ENCODE assay signal across 8 mouse cellular contexts in genomic region chr1:121332485-121332884, GRCm38 (mm10). TPM values are rescaled to one million over a fixed set of nuclear protein-coding genes. Genes with fewer than 3 reads are reported as not detected.
DNase-seq lines count a peak whose midpoint lies in the region; ATAC-seq and TF ChIP-seq lines count a peak whose summit lies in the region.

Insig2 (minus strand) TSS chr1:121332589.

- peaks cover 3% of the 10 kb centered on the region; the same call in 1 of the 2 replicates for H3K4me1 ChIP-seq in spleen, adult 2 months (ENCODE audit: control insufficient read depth, insufficient read depth, insufficient read length)
- no peaks in the 10 kb centered on the region for H3K4me1 ChIP-seq in embryonic facial prominence, embryonic 15.5 days
- H3K4me1 ChIP-seq in heart, postnatal 0 days (ENCODE audit: control insufficient read depth, insufficient read depth) = peaks cover 11% of the 10 kb centered on the region
- H3K4me1 ChIP-seq in stomach, embryonic 16.5 days (ENCODE audit: control insufficient read depth, insufficient read depth, low read length) = peaks cover 8% of the 10 kb centered on the region

- intact Hi-C loops in left cerebral cortex, postnatal 4 days (cut with DNase I) = no loop called here

- no peaks in the 10 kb centered on the region for H3K27me3 ChIP-seq in spleen, adult 2 months (ENCODE audit: control insufficient read depth, insufficient read depth, low read length)
- no peaks in the 10 kb centered on the region for H3K27me3 ChIP-seq in embryonic facial prominence, embryonic 15.5 days
- no peaks in the 10 kb centered on the region for H3K27me3 ChIP-seq in heart, postnatal 0 days (ENCODE audit: control insufficient read depth, insufficient read depth, low read length)
- no peaks in the 10 kb centered on the region for H3K27me3 ChIP-seq in stomach, embryonic 16.5 days (ENCODE audit: control insufficient read depth, insufficient read depth, low read length)

- no peak for TF ChIP-seq EP300 in heart, postnatal 0 days (IDR thresholded peaks at IDR 0.05; ENCODE audit: low read depth)

- no peak for TF ChIP-seq POLR2A in spleen, adult 2 months (IDR thresholded peaks at IDR 0.05; ENCODE audit: low read depth, low read length)

- no peaks in the 10 kb centered on the region for H3K9me3 ChIP-seq in embryonic facial prominence, embryonic 15.5 days (replicated peaks)
- H3K9me3 ChIP-seq in heart, postnatal 0 days (replicated peaks; ENCODE audit: control insufficient read depth, low read length) = no peaks in the 10 kb centered on the region
- H3K9me3 ChIP-seq in stomach, embryonic 16.5 days (replicated peaks; ENCODE audit: control insufficient read depth, low read length) = no peaks in the 10 kb centered on the region

- no peak within 1 kb of the TSS for H3K27ac ChIP-seq in spleen, adult 2 months (ENCODE audit: insufficient read depth, low read length)
- H3K27ac ChIP-seq in embryonic facial prominence, embryonic 15.5 days (replicated peaks) = no peak within 1 kb of the TSS
- no peak within 1 kb of the TSS for H3K27ac ChIP-seq in heart, postnatal 0 days (ENCODE audit: low read depth)
- no peak within 1 kb of the TSS for H3K27ac ChIP-seq in stomach, embryonic 16.5 days (ENCODE audit: low read length)

- no peaks in the 10 kb centered on the region for H3K36me3 ChIP-seq in spleen, adult 2 months (ENCODE audit: control insufficient read depth, insufficient read depth, low read length)
- no peaks in the 10 kb centered on the region for H3K36me3 ChIP-seq in embryonic facial prominence, embryonic 15.5 days
- H3K36me3 ChIP-seq in heart, postnatal 0 days (replicated peaks; ENCODE audit: control insufficient read depth, insufficient read depth, low read length) = no peaks in the 10 kb centered on the region
- no peaks in the 10 kb centered on the region for H3K36me3 ChIP-seq in stomach, embryonic 16.5 days (ENCODE audit: control insufficient read depth, insufficient read depth, low read length)

- no peak for ATAC-seq in embryonic facial prominence, embryonic 15.5 days (ENCODE audit: insufficient number of reproducible peaks, low FRiP score, low TSS enrichment, low read depth)
- no peak for ATAC-seq in heart, postnatal 0 days (ENCODE audit: insufficient read depth, low read depth)
- ATAC-seq in stomach, embryonic 16.5 days (ENCODE audit: insufficient read depth, low FRiP score) = no peak

- 89% methylated on average over 1 of the region's 1 CpGs for WGBS in spleen, adult 2 months
- 92% methylated on average over 1 of the region's 1 CpGs for WGBS in embryonic facial prominence, embryonic 15.5 days
- WGBS in heart, postnatal 0 days = 74% methylated on average over 1 of the region's 1 CpGs
- WGBS in stomach, embryonic 16.5 days = 77% methylated on average over 1 of the region's 1 CpGs

- no peak within 1 kb of the TSS for H3K9ac ChIP-seq in embryonic facial prominence, embryonic 15.5 days
- H3K9ac ChIP-seq in heart, postnatal 0 days (replicated peaks; ENCODE audit: low read depth, low read length) = no peak within 1 kb of the TSS
- no peak within 1 kb of the TSS for H3K9ac ChIP-seq in stomach, embryonic 16.5 days (ENCODE audit: low read length)

- TF ChIP-seq CTCF in spleen, adult 2 months (IDR thresholded peaks at IDR 0.05; ENCODE audit: extremely low read depth, insufficient read depth, insufficient read length, insufficient replicate concordance) = no peak
- no peak for TF ChIP-seq CTCF in heart, postnatal 0 days (IDR thresholded peaks at IDR 0.05; ENCODE audit: low read depth)

- H3K4me2 ChIP-seq in embryonic facial prominence, embryonic 15.5 days (replicated peaks) = no peak within 1 kb of the TSS
- H3K4me2 ChIP-seq in heart, postnatal 0 days (ENCODE audit: low read depth, low read length) = no peak within 1 kb of the TSS
- no peak within 1 kb of the TSS for H3K4me2 ChIP-seq in stomach, embryonic 16.5 days (ENCODE audit: low read depth, low read length)

- DNase-seq in spleen, adult 2 months (ENCODE audit: low read depth in 1 of 2, low spot score in 2 of 2) = no peak
- DNase-seq in spleen, postnatal 36 days (ENCODE audit: low spot score in 2 of 2) = no peak
- no peak for DNase-seq in heart, postnatal 0 days (ENCODE audit: low spot score)
- no peak for DNase-seq in left cerebral cortex, postnatal 4 days
- DNase-seq in urinary bladder, postnatal 36 days (ENCODE audit: low spot score in 2 of 2) = no peak
- no peak for DNase-seq in embryo, embryonic 9.5 days (ENCODE audit: extremely low spot score)

- H3K4me3 ChIP-seq in spleen, adult 2 months (ENCODE audit: extremely low read depth, insufficient read depth, insufficient read length) = no peak within 1 kb of the TSS; the same call in 1 of the 2 replicates
- H3K4me3 ChIP-seq in embryonic facial prominence, embryonic 15.5 days (replicated peaks) = no peak within 1 kb of the TSS
- H3K4me3 ChIP-seq in heart, postnatal 0 days (ENCODE audit: low read depth, low read length) = no peak within 1 kb of the TSS
- H3K4me3 ChIP-seq in stomach, embryonic 16.5 days (replicated peaks; ENCODE audit: low read length) = no peak within 1 kb of the TSS

RNA-seq across cellular contexts. Expression of gene Insig2, which starts in this region (rescaled TPM):
- polyA plus RNA-seq in spleen, adult 2 months (2012; rRNA removed) = 9.6 and 11.2 TPM in 2 replicates
- polyA plus RNA-seq in embryonic facial prominence, embryonic 15.5 days (2015; fragmentation: Nextera tagmentation; extraction: Ambion mirVana) = 44.9 and 47.4 TPM in 2 replicates
- 38.6 and 39.7 TPM in 2 replicates for total RNA-seq in heart, postnatal 0 days (2014; rRNA removed; ENCODE audit: low replicate concordance)
- polyA plus RNA-seq in heart, postnatal 0 days (2015; fragmentation: Nextera tagmentation; extraction: Ambion mirVana) = 54.7 and 58.2 TPM in 2 replicates
- 10 to 100 TPM; 23.9 to 29.0 TPM for total RNA-seq in left cerebral cortex, postnatal 4 days (2021)
- 27.9 and 29.6 TPM in 2 replicates for polyA plus RNA-seq in stomach, embryonic 16.5 days (2015; fragmentation: Nextera tagmentation; extraction: Ambion mirVana)
